Mouse (Mus musculus): ENCODE measurements around the gene Tctn1. TPM values are rescaled to one million over a fixed set of nuclear protein-coding genes. Genes with fewer than 3 reads are reported as not detected.

Tctn1 gene
- polyA plus RNA-seq, 1 experiment: 41.4 TPM

DNA sequence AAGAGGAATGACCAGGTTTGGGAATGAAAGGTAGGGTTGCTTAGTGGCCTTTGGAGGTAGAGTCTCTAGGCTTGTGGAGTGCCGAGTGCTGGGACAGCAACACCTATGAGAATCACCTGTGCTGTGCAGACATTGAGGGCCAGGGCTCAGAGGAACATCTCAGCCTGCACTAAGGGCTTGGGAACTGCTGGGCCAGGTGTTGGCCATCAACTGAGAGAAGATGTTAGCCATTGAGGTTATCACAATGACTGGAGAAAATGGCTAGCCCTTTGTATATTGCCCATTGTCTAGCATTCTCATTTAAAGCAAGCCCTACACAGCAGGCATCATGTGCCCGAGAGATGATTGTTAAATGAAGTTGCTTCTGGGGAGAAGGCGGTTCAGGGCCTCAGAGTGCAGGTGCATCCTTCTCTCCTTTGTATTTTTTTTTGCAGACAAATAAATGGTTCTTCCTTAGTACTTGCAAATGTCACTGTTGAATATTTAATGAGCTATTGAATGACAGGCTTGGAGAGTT, 30.0 kb upstream of the Tctn1 start:
- WGBS: 42% methylated on average over 3 of the region's 3 CpGs
- Histone ChIP-seq H3K36me3 (ENCODE audit: control insufficient read depth, insufficient read depth, low read length) (no peaks in the 10 kb centered on the region; the same call in 1 of the 2 replicates), H3K27ac (ENCODE audit: control insufficient read depth, insufficient read depth, low read length) (peak overlapping the region; percentile 72), H3K27me3 (ENCODE audit: control insufficient read depth, insufficient read depth, low read length) (no peaks in the 10 kb centered on the region), H3K4me3 (ENCODE audit: control insufficient read depth, insufficient read depth, low read length) (no peak overlapping the region), H3K4me1 (replicated peaks; ENCODE audit: control insufficient read depth, insufficient read depth, low read length) (peaks cover 52% of the 10 kb centered on the region)
- TF ChIP-seq CTCF (IDR thresholded peaks at IDR 0.05; ENCODE audit: borderline replicate concordance, control insufficient read depth, extremely low read depth, insufficient read depth, low read length, poor library complexity): no peak
- no peak for TF ChIP-seq POLR2A (IDR thresholded peaks at IDR 0.05; ENCODE audit: control insufficient read depth, extremely low read depth, insufficient read depth, low read length, poor library complexity)
- no peak for DNase-seq

DNA sequence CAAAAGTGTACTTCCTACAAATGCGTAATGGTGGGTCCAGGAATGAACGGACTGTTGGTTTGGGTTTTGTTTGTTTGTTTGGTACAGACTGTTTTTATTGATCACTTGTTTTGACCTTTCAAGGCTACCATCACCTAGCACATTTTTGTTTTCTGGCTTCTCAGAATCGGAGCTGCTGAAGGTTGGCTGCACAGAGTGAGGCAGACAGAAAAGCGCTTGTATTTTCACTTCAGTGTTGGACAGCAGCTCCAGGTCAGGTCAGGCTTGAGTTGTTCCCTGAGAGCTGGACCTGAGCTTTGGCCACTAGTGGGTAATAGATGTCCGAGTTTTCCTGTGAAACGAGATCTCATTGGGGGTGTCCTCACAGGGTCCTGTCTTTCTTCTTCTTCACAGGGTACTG, 28.9 kb upstream of the Tctn1 start:
- H3K27me3 ChIP-seq (ENCODE audit: control insufficient read depth, insufficient read depth, low read length): no peaks in the 10 kb centered on the region
- WGBS: 95% methylated on average over 6 of the region's 6 CpGs
- H3K27ac ChIP-seq (ENCODE audit: control insufficient read depth, insufficient read depth, low read length): peak overlapping the region; percentile 72; the same call in 1 of the 2 replicates
- TF ChIP-seq CTCF (IDR thresholded peaks at IDR 0.05; ENCODE audit: borderline replicate concordance, control insufficient read depth, extremely low read depth, insufficient read depth, low read length, poor library complexity): no peak
- TF ChIP-seq POLR2A (IDR thresholded peaks at IDR 0.05; ENCODE audit: control insufficient read depth, extremely low read depth, insufficient read depth, low read length, poor library complexity): no peak
- H3K4me1 ChIP-seq (replicated peaks; ENCODE audit: control insufficient read depth, insufficient read depth, low read length): peaks cover 58% of the 10 kb centered on the region
- DNase-seq: no peak
- H3K36me3 ChIP-seq (ENCODE audit: control insufficient read depth, insufficient read depth, low read length): no peaks in the 10 kb centered on the region; the same call in 1 of the 2 replicates
- H3K4me3 ChIP-seq (ENCODE audit: control insufficient read depth, insufficient read depth, low read length): no peak overlapping the region

DNA sequence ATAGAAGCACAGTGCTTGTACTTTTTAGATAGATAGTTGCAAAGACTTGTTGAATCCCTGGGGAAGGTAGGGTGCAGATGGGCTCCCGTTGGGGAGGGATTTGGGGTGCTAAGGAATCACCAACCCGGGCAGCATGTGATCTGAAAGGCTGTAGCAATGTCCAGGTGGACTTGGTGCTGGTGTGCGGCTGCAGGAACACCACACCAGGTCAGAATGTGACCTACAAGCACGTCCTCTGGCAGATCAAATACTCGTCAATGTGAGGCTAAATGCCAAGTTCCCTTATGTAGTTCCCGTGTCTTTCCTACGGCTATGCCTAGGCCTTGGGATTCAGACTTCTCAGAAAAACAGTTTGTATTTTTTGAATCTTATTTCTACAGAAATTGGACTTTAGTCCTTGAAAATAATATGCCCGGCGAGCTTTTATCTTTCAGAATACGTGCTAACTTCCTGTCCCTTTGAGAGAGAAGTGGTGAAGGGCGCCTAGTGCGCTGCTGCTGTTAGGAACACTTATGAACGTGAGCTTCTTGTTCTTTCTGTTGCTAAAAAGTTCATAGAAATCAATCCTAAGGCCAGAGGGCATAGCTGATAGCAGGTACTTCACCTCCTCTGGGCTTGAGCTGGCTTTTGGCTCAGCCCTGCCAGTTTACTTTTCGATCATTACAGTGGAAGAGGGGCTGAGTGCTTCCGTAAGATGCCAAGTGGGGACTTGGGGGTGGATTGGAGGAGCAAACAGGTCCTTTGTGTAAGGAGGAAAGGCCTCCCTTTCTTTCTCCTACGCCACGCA, 27.5 kb upstream of the Tctn1 start:
- H3K4me1 ChIP-seq (replicated peaks; ENCODE audit: control insufficient read depth, insufficient read depth, low read length): peaks cover 69% of the 10 kb centered on the region
- DNase-seq: peak; percentile 29
- no peaks in the 10 kb centered on the region; the same call in 1 of the 2 replicates for H3K36me3 ChIP-seq (ENCODE audit: control insufficient read depth, insufficient read depth, low read length)
- TF ChIP-seq POLR2A (IDR thresholded peaks at IDR 0.05; ENCODE audit: control insufficient read depth, extremely low read depth, insufficient read depth, low read length, poor library complexity) (no peak), CTCF (IDR thresholded peaks at IDR 0.05; ENCODE audit: borderline replicate concordance, control insufficient read depth, extremely low read depth, insufficient read depth, low read length, poor library complexity) (no peak)
- peak overlapping the region; percentile 91 for H3K27ac ChIP-seq (ENCODE audit: control insufficient read depth, insufficient read depth, low read length)
- H3K4me3 ChIP-seq (ENCODE audit: control insufficient read depth, insufficient read depth, low read length): no peak overlapping the region
- no peaks in the 10 kb centered on the region for H3K27me3 ChIP-seq (ENCODE audit: control insufficient read depth, insufficient read depth, low read length)
- 43% methylated on average over 17 of the region's 17 CpGs for WGBS

DNA sequence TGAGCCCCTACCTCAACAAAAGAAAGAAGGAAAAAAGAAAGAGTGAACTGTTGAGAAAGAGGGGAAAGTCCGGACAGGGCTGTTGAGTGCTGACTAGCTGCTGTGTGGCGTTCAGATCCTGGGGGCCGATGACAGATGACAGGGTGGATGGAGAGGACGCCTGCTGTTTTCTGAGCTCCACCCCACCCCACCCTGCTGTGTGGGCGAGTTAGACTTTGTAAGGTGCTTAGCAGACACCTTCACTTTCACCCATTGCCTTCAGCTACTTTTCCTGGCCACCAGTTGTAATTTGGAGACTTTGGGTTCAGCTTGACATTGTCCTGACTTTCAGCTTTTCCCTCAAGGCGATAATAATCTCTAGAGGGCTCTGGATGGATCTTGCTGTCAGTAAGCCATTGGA, 26.9 kb upstream of the Tctn1 start:
- WGBS: 62% methylated on average over 6 of the region's 6 CpGs
- TF ChIP-seq CTCF (IDR thresholded peaks at IDR 0.05; ENCODE audit: borderline replicate concordance, control insufficient read depth, extremely low read depth, insufficient read depth, low read length, poor library complexity) (no peak), POLR2A (IDR thresholded peaks at IDR 0.05; ENCODE audit: control insufficient read depth, extremely low read depth, insufficient read depth, low read length, poor library complexity) (no peak)
- peak; percentile 45 for DNase-seq
- Histone ChIP-seq H3K4me1 (replicated peaks; ENCODE audit: control insufficient read depth, insufficient read depth, low read length) (peaks cover 66% of the 10 kb centered on the region), H3K36me3 (ENCODE audit: control insufficient read depth, insufficient read depth, low read length) (no peaks in the 10 kb centered on the region; the same call in 1 of the 2 replicates), H3K4me3 (ENCODE audit: control insufficient read depth, insufficient read depth, low read length) (no peak overlapping the region), H3K27ac (ENCODE audit: control insufficient read depth, insufficient read depth, low read length) (peak overlapping the region; percentile 61), H3K27me3 (ENCODE audit: control insufficient read depth, insufficient read depth, low read length) (no peaks in the 10 kb centered on the region)

DNA sequence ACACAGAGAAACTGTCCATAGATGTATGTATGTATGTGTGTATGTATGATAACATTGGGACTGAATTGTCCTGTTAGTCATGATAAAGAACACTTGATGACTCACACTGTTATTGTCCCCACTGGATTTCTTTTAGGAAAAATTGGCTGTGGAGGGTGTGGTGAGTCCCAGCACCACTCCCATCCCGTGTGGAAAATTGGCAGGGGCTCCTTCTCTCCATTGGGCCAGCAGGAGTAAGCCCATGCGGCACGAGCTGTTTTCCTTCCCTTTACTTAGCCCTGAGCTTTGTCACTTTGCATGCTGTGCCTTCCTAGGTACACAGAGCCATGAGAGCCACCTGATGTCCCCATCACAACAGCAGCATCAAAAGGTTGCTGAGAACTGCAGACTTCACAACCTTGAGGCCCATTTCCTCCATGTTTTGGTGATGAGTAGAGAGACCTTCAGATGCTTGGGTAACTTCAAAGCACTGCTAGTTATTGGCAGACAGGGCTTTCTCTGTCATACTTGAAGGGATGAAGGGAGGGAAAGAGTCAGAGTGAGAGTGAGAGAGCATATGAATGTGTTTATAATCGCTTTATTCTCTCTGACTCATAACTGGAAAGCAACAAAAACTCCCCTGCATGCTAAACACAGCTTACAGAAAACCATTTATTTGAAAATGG, 24.0 kb upstream of the Tctn1 start:
- Histone ChIP-seq H3K27me3 (ENCODE audit: control insufficient read depth, insufficient read depth, low read length) (no peaks in the 10 kb centered on the region), H3K4me3 (ENCODE audit: control insufficient read depth, insufficient read depth, low read length) (no peak overlapping the region), H3K36me3 (ENCODE audit: control insufficient read depth, insufficient read depth, low read length) (no peaks in the 10 kb centered on the region; the same call in 1 of the 2 replicates), H3K27ac (ENCODE audit: control insufficient read depth, insufficient read depth, low read length) (peak overlapping the region; percentile 48; the same call in 1 of the 2 replicates), H3K4me1 (replicated peaks; ENCODE audit: control insufficient read depth, insufficient read depth, low read length) (peaks cover 43% of the 10 kb centered on the region)
- peak; percentile 31 for DNase-seq
- 64% methylated on average over 4 of the region's 4 CpGs for WGBS
- no peak for TF ChIP-seq CTCF (IDR thresholded peaks at IDR 0.05; ENCODE audit: borderline replicate concordance, control insufficient read depth, extremely low read depth, insufficient read depth, low read length, poor library complexity)
- TF ChIP-seq POLR2A (IDR thresholded peaks at IDR 0.05; ENCODE audit: control insufficient read depth, extremely low read depth, insufficient read depth, low read length, poor library complexity): no peak

DNA sequence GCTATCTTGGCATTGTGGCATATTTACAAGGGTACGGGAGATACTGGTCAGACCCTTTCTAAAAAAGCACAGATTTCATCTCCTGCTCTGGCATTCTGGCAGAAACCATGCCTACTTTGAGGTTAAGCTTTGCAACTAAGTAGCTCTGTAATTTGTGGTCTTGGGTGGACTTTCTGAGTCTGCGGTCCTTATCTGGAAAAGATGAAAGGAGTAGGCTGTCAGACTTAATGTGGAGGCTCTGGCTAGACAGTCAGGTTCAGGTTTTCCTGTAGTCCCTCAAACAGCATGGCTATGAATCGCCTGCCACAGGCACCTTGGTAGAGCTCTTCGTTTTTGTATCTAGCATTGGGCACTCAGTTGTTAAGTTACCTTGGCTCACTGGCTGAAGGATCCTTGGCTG, 22.8 kb upstream of the Tctn1 start:
- Histone ChIP-seq H3K36me3 (ENCODE audit: control insufficient read depth, insufficient read depth, low read length) (no peaks in the 10 kb centered on the region; the same call in 1 of the 2 replicates), H3K4me3 (ENCODE audit: control insufficient read depth, insufficient read depth, low read length) (no peak overlapping the region), H3K27me3 (ENCODE audit: control insufficient read depth, insufficient read depth, low read length) (no peaks in the 10 kb centered on the region), H3K27ac (ENCODE audit: control insufficient read depth, insufficient read depth, low read length) (no peak overlapping the region), H3K4me1 (replicated peaks; ENCODE audit: control insufficient read depth, insufficient read depth, low read length) (peaks cover 31% of the 10 kb centered on the region)
- no peak for TF ChIP-seq POLR2A (IDR thresholded peaks at IDR 0.05; ENCODE audit: control insufficient read depth, extremely low read depth, insufficient read depth, low read length, poor library complexity)
- no peak for TF ChIP-seq CTCF (IDR thresholded peaks at IDR 0.05; ENCODE audit: borderline replicate concordance, control insufficient read depth, extremely low read depth, insufficient read depth, low read length, poor library complexity)
- no peak for DNase-seq
- 51% methylated on average over 4 of the region's 4 CpGs for WGBS

Data from thymus, adult 2 months (tissue).